Mouse (Mus musculus): ENCODE results near the gene Sprr2a2.
"Not testable (repeated sequence)": the region's sequence is repeated elsewhere in the genome, so short reads cannot be mapped to it uniquely, and the experiment has no call there.

Sprr2a2 gene

GRCm38 (mm10) chr3:92274018-92274417 is 58.3 kb downstream of the Sprr2a2 start:
- not testable (repeated sequence) for DNase-seq (ENCODE audit: low spot score)

- DNase-seq (ENCODE audit: low spot score), result not testable (repeated sequence)
These were observed 63.9 kb downstream of the Sprr2a2 start for GRCm38 (mm10) chr3:92279663-92280062.

- not testable (repeated sequence) for DNase-seq (ENCODE audit: low spot score)
These were observed 65.4 kb downstream of the Sprr2a2 start for GRCm38 (mm10) chr3:92280963-92281606.

- DNase-seq (ENCODE audit: low spot score), result not testable (repeated sequence)
These were observed 69.4 kb downstream of the Sprr2a2 start, which contains the start of gene Sprr2a3 for GRCm38 (mm10) chr3:92285101-92285500. TSS of gene Sprr2a3 (plus strand) at chr3:92285417.

GRCm38 (mm10) chr3:92288489-92288888 is 72.8 kb downstream of the Sprr2a2 start:
- not testable (repeated sequence) for DNase-seq (ENCODE audit: low spot score)
